Mouse (Mus musculus) liver, postnatal 0 days (tissue): ENCODE measurements around the gene Ssu2. TPM values are rescaled to one million over a fixed set of nuclear protein-coding genes. Genes with fewer than 3 reads are reported as not detected.

ENCODE experiments used
- ATAC-seq: fragments of 200-750 bp; cut with Nextera tagmentation; 2 replicates; pipeline ENCODE4 v1.8.0; 2017; ENCODE audit warnings: mild to moderate bottlenecking, moderate library complexity
- DNase-seq: peaks from one replicate; pipeline ENCODE4 v3.0.0-alpha.2; 2016
- H3K27ac ChIP-seq: fragments of 300-500 bp; sonication (generic); 2 replicates; pipeline ENCODE4 v1.5.1; 2014; ENCODE audit warnings: antibody characterized with exemption, moderate library complexity, mild to moderate bottlenecking, low read depth
- H3K27me3 ChIP-seq: fragments of 300-500 bp; sonication (generic); 2 replicates; pipeline ENCODE4 v1.6.1; 2014; ENCODE audit warnings: low read length, control low read depth, mixed read lengths; ENCODE audit not compliant: insufficient read depth
- H3K36me3 ChIP-seq: fragments of 300-500 bp; sonication (generic); replicated peaks from 2 replicates; pipeline ENCODE4 v1.6.1; 2014; ENCODE audit warnings: mild to moderate bottlenecking, control low read depth, low read length, moderate library complexity, mixed read lengths; ENCODE audit not compliant: insufficient read depth
- H3K4me1 ChIP-seq: fragments of 300-500 bp; sonication (generic); 2 replicates; pipeline ENCODE4 v1.6.1; 2014; ENCODE audit warnings: antibody characterized with exemption, mild to moderate bottlenecking, control low read depth; ENCODE audit not compliant: insufficient read depth
- H3K4me2 ChIP-seq: fragments of 300-500 bp; sonication (generic); 2 replicates; pipeline ENCODE4 v1.6.1; 2014; ENCODE audit warnings: low read depth, mild to moderate bottlenecking, low read length, moderate library complexity, mixed read lengths
- H3K4me3 ChIP-seq: fragments of 300-500 bp; sonication (generic); 2 replicates; pipeline ENCODE4 v1.5.1; 2014; ENCODE audit warnings: low read depth, low read length
- H3K9ac ChIP-seq: fragments of 300-500 bp; sonication (generic); replicated peaks from 2 replicates; pipeline ENCODE4 v1.6.1; 2014; ENCODE audit warnings: mild to moderate bottlenecking, moderate library complexity
- H3K9me3 ChIP-seq: fragments of 300-500 bp; sonication (generic); 2 replicates; pipeline ENCODE4 v1.6.1; 2016; ENCODE audit warnings: mild to moderate bottlenecking, control low read depth, low read length, mixed read lengths
- CTCF ChIP-seq: sonication (generic); IDR thresholded peaks from 2 replicates; pipeline ENCODE4 v1.5.1; 2016; ENCODE audit warnings: antibody characterized with exemption, low read depth
- EP300 ChIP-seq: IDR thresholded peaks from 2 replicates; pipeline ENCODE4 v1.6.1; 2016; ENCODE audit warnings: antibody characterized with exemption, low read depth, mild to moderate bottlenecking
- WGBS: fragments of 180-500 bp; shearing (Covaris S2); extraction: QIAGEN DNeasy Blood & Tissue Kit; methylation state at CpG from one replicate; pipeline ENCODE4 v1.1.7; 2014; ENCODE audit not compliant: insufficient replicate concordance; 5-methylcytosine and 5-hydroxymethylcytosine counted together
- polyA plus RNA-seq: library from polyadenylated mRNA; unstranded; fragments of >200 nt; fragmentation: Nextera tagmentation; extraction: Ambion mirVana; gene quantifications from 2 replicates; pipeline ENCODE4 v1.2.1, GENCODE M21; 2015

Gene Ssu2
- polyA plus RNA-seq, 1 experiment from 2014 or later, result not detected

DNA sequence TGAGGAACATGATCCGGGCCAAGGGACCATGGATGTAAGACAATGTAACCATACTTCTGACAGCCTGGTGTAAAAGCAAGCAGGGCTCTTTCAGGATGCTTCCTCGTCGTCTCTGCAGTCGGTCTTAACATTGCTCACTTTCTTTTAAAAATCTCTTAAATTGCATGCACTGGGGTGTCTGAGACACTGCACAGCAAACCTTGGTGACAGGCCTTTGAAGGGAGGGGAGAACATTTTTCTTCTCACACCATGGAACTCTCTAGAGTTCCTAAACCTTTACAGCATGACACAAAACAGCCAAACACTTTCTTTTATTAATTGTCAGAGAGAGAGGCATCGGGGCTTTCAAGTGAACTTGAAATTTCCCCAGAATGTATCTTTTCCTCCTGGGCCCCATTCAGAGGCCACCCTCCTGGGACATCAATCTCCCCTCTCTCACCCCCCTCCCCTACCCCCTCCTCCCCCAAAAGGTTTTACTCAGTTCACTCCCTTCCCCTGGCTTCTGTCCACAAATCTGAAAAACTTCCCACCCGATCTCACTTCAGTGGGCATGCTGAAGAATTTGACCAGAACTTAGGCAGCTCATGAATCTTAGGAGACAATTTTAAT lies 78.4 kb downstream of the Ssu2 start:
- TF ChIP-seq EP300, result no peak
- TF ChIP-seq CTCF, result no peak
- WGBS, result 63% methylated on average over 6 of the region's 6 CpGs
- no peak overlapping the region for H3K4me2 ChIP-seq
- H3K4me3 ChIP-seq, result no peak overlapping the region
- no peak overlapping the region for H3K27ac ChIP-seq
- H3K36me3 ChIP-seq, result no peaks in the 10 kb centered on the region
- DNase-seq (no peak), ATAC-seq (no peak)
- H3K27me3 ChIP-seq, result no peaks in the 10 kb centered on the region
- H3K9ac ChIP-seq, result no peak overlapping the region
- no peaks in the 10 kb centered on the region for H3K4me1 ChIP-seq
- no peaks in the 10 kb centered on the region for H3K9me3 ChIP-seq

Other genes starting within 250 kb of the Ssu2 start
- gene Lmcd1, start 114.3 kb downstream of the Ssu2 start, polyA plus RNA-seq, result 0.65 and 1.5 TPM in 2 replicates
- 0.15 and 1.6 TPM in 2 replicates for gene Cav3, start 71.5 kb upstream of the Ssu2 start, polyA plus RNA-seq
- gene Oxtr, start 101.9 kb upstream of the Ssu2 start, polyA plus RNA-seq, result 0.02 TPM in 1 of 2 replicates, not detected in the other